Mouse (Mus musculus) lung, adult 2 months (tissue): ENCODE measurements at regions not wholly inside any gene's neighbourhood (a gene's known extent, or its start where the extent isn't known, plus 50 kb on each side); places are given as distances from the start of the nearest gene placed in this dataset.

Experiments
- DNase-seq: peaks from one replicate; pipeline ENCODE4 v3.0.0; 2022
- H3K4me1 ChIP-seq: fragments of 200-500 bp; 2 replicates; pipeline ENCODE4 v1.6.1; 2011; ENCODE audit warnings: low read length; ENCODE audit not compliant: control insufficient read depth, insufficient read depth
- H3K4me3 ChIP-seq: fragments of 200-500 bp; replicated peaks from 2 replicates; pipeline ENCODE3; 2011; ENCODE audit warnings: low read depth, mild to moderate bottlenecking, control low read depth, low read length; ENCODE audit errors: extremely low read depth
- CTCF ChIP-seq: fragments of 200-500 bp; IDR thresholded peaks from 2 replicates; pipeline ENCODE4 v1.5.1; 2011; ENCODE audit warnings: mild to moderate bottlenecking, low read length, control low read depth; ENCODE audit not compliant: insufficient read depth
- POLR2A ChIP-seq: fragments of 200-500 bp; IDR thresholded peaks from 2 replicates; pipeline ENCODE4 v1.6.1; 2011; ENCODE audit warnings: low read depth, mild to moderate bottlenecking, control low read depth, low read length, borderline replicate concordance; ENCODE audit errors: extremely low read depth
- WGBS: fragments of 180-500 bp; shearing (Covaris S2); methylation state at CpG from one replicate; pipeline ENCODE4 v1.1.7; 2018; 5-methylcytosine and 5-hydroxymethylcytosine counted together

DNA sequence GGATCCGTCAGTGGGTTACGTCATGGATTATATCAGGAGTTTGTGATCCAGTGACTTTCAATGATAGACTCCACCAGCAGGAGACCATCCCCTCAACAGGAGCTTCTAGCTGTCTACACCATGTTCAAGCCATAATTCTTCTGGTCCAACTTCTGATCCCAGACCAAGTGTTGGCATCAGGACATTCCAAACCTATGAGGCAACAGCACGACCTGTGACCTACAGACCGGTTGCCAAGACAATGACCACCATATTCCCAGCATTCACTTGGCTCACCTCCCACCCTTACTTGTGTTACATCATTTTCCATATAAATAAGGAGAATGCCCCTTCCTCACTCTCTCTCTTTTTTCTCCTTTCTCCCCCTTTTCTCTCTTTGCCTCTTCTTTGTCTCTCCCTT, 113.6 kb downstream of the Bcl2l11 start:
- no peak for TF ChIP-seq POLR2A
- no peak for TF ChIP-seq CTCF
- Histone ChIP-seq H3K4me1 (peaks cover 9% of the 10 kb centered on the region), H3K4me3 (no peak overlapping the region)
- DNase-seq, result no peak
- 85% methylated on average over 4 of the region's 4 CpGs for WGBS

DNA sequence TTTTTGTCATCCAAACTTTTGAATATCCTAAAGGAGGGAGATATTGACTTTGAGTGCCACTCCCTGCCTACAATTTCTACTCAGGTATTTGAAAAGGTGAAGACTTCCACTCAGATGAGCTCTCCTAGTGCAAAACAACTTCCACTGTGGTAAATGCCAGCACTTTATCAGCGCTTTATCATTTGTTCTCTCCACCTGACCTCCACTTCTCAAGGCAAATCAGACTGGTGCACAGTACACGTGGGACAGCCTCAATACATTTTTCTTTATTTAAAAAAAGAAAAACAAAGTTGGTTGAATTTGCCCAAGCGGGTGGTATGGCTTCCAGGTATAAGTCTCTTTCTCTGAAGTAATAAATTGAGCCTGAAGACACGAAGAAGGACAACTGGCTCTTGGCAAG, 114.2 kb downstream of the Bcl2l11 start:
- Histone ChIP-seq H3K4me1 (peaks cover 9% of the 10 kb centered on the region), H3K4me3 (no peak overlapping the region)
- WGBS, result 74% methylated on average over 4 of the region's 4 CpGs
- DNase-seq, result no peak
- TF ChIP-seq POLR2A, result no peak
- TF ChIP-seq CTCF, result no peak

DNA sequence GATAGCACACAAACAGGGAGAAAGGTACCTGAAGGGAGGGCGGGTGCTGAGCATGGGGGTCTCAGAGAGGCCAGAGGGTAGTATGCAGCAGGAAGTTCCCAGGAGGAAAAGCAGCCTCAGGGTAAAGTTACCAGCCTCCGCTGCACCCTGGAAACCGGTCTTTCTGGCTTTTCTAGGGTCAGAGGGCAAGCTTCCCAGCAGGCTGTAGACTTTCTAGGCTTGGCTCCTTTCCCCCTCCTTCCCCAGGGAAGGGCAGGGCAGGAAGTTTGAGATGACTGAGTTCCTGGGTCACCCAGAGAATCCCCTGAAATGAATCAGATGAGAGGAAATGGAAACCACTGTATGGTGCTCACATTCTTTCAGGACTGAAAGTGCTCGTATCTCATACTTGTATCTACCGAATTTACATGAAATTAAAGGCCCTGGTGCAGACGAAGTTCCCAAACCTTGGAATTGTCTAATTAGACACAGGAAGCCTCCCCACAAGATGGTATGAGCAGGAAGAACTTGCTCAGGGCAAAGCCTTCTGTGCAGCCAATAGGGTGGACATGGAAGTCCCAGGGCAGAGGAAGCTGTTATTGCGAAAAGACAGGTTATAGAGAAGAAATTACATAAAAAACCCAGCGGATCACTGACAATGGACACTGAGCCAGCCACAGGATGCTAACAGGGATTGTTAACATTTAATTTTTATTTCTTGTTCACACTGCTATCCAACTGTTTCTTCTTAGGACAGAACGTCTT, 114.9 kb downstream of the Bcl2l11 start:
- DNase-seq, result peak; percentile 66
- Histone ChIP-seq H3K4me1 (peaks cover 9% of the 10 kb centered on the region), H3K4me3 (no peak overlapping the region)
- WGBS, result 46% methylated on average over 9 of the region's 9 CpGs
- TF ChIP-seq CTCF (no peak), POLR2A (no peak)

DNA sequence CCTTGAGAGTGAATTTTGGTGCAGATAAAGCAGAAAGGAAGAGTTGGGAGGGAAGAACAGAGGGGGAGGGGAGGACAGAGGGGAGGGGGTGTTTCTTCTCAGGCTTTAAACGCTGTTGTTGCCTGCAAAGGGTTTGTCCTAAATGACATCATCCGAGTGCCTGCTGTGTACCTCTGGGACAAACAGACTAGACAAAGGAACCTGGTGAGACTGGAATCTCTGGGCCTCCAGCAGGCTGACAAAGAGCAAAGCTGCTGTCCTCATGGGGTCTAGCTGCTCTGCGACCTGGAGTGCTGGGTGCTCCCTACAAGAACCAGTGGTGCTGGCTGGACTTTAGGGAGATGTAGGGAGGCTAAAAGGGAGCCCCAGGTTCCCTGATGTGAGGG, 115.4 kb downstream of the Bcl2l11 start:
- peaks cover 9% of the 10 kb centered on the region for H3K4me1 ChIP-seq
- TF ChIP-seq CTCF (no peak), POLR2A (no peak)
- H3K4me3 ChIP-seq, result no peak overlapping the region
- no peak for DNase-seq
- 52% methylated on average over 3 of the region's 3 CpGs for WGBS

DNA sequence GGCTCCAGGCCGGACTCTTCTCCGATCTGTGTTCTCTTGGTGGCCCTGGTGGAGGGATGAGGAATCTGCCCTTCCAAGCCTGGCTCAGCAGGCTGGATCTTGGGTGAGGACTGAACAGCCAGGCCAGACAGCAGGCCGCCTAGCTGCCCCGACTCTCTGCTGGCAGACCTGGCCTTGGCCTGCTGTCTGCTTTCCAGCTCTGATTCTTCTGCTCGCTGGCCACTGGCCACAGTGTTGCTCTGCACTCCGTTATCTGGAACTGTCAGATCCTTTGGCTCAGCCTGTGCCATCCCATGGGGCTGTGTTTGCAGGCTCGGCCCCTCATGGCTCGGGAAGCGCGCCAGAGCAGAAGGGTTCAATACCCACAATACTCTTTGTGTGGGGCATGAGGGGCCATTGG, 119.7 kb downstream of the Bcl2l11 start:
- TF ChIP-seq CTCF (no peak), POLR2A (no peak)
- peaks cover 6% of the 10 kb centered on the region; the same call in 1 of the 2 replicates for H3K4me1 ChIP-seq
- 78% methylated on average over 10 of the region's 10 CpGs for WGBS
- H3K4me3 ChIP-seq, result no peak overlapping the region
- no peak for DNase-seq

DNA sequence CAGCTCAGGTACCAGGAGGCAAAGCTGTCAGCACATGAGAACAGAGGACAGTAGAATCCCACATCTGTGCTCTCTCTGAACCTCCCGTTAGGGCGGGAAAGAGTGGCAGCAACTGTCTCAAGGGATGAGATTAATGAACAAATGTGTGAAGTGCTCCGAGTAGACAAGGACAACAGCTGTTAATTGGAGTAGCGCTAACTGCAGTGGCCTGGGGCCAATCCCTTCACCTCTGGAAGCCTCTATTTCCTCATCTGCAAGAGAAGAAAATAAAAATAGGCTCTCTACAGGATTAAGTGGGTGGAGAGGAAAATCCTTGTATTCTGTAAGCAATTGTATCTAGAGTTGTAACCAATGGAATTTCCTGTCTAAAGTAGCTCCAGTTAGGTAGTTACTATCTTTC, 122.1 kb downstream of the Bcl2l11 start:
- Histone ChIP-seq H3K4me1 (no peaks in the 10 kb centered on the region; the same call in 1 of the 2 replicates), H3K4me3 (no peak overlapping the region)
- 54% methylated on average over 4 of the region's 4 CpGs for WGBS
- no peak for TF ChIP-seq POLR2A
- no peak for TF ChIP-seq CTCF
- no peak for DNase-seq

DNA sequence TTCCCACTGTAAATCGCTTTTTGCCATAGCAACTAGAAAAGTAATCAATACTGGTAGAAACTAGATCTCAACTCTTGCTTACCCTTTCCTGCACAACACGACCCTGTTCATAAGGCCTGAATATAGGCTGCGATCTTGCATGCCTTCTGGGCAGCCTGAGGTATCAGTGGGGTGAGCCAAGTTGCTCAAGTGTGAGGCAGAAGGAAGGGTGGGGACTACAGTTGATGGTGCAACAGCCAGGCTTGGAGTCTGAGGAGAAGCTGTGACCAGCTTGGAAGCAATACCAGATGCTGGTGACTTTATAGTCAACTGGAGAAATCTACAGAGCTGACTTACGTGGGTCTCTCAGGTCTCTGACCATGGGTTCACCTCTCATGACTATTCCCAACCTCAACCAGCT, 123.3 kb downstream of the Bcl2l11 start:
- no peak for TF ChIP-seq CTCF
- TF ChIP-seq POLR2A, result no peak
- DNase-seq, result no peak
- WGBS, result 83% methylated on average over 4 of the region's 4 CpGs
- Histone ChIP-seq H3K4me3 (no peak overlapping the region), H3K4me1 (no peaks in the 10 kb centered on the region; the same call in 1 of the 2 replicates)

DNA sequence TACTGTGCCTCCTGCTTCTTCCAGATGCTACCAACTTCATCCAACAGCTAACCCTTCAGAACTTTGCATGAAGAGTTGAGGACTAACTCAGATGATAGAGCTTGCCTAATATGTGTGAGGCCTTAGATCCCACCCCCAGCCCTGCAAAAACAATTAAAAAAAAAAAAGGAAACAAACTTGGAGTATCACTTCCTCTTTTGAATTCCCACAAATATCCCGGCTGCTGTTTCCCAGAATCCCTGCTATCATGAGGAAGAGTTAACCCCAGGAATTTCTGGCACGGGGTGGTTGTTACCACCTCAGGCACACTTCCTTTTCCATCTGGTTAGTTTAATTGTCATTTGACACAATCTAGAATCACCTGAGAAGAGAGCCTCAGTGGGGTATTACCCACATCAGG, 123.8 kb downstream of the Bcl2l11 start:
- H3K4me1 ChIP-seq, result no peaks in the 10 kb centered on the region; the same call in 1 of the 2 replicates
- H3K4me3 ChIP-seq, result no peak overlapping the region
- TF ChIP-seq CTCF (no peak), POLR2A (no peak)
- WGBS, result 71% methylated on average over 2 of the region's 2 CpGs
- no peak for DNase-seq

DNA sequence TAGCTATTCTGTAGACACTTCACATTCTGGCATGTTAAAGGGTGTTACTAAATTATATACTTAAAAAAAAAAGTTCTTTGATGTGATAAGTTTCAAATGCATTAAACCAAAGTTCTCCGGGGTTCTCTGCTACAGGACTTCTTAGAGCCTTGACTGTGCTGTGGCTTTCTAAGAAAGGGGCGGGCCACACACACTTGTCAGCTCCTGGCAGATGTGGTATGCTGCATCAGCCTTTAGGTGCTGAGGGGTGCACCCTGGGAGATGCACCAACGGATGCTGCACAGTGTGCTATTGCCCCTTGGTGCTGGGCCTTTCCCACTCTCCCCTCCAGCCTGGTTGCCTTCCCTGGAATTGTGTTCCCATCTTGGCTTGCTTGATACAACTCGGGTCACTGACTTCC, 125.0 kb downstream of the Bcl2l11 start:
- Histone ChIP-seq H3K4me1 (no peaks in the 10 kb centered on the region), H3K4me3 (no peak overlapping the region)
- TF ChIP-seq POLR2A (no peak), CTCF (no peak)
- WGBS, result 67% methylated on average over 4 of the region's 4 CpGs
- no peak for DNase-seq

DNA sequence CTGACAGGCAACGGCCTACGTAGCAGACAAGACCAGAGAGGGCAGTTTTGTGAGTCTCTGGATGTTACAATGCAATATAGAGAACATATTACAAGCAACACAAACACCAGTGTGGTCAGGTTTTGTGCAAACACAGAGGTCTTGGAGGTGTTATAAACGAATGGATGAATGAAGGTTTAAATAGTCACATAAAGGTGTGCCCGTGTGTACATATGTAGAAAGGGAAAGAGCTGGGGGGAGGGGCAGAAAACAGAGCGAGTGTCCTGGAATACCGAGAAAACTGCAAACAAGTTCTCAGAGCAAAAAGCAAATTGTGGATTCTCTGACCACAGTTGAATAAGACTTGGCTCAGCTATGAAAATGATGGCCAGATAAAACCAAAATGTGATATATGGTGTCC, 130.8 kb downstream of the Bcl2l11 start:
- Histone ChIP-seq H3K4me3 (no peak overlapping the region), H3K4me1 (no peaks in the 10 kb centered on the region)
- 59% methylated on average over 6 of the region's 6 CpGs for WGBS
- no peak for DNase-seq
- no peak for TF ChIP-seq CTCF
- no peak for TF ChIP-seq POLR2A

DNA sequence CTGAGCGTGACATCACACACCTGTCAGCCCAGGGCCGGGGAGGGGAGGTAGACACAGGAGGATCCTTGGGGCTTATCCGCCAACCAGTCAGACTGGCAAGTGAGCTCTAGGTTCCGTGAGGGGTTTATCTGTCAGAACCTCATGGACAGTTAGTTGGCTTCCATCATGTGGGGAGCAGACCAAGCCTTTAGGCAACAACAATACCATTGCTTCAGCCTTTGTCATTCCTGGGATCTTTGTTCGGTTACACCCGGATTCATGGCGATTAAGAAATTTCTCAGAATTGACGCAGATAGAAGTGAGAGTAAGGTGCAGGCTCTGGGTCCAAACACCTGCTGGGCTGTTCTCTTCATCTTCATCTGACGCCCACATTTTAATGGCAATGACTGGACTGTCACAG, 131.4 kb downstream of the Bcl2l11 start:
- WGBS, result 79% methylated on average over 9 of the region's 9 CpGs
- Histone ChIP-seq H3K4me3 (no peak overlapping the region), H3K4me1 (no peaks in the 10 kb centered on the region)
- no peak for DNase-seq
- no peak for TF ChIP-seq POLR2A
- no peak for TF ChIP-seq CTCF
